Mouse (Mus musculus) frontal cortex, postnatal 14 days (tissue): ENCODE results near the gene Mmel1.
A peak's percentile ranks its signal among the peaks of the same experiment; 100 is the strongest.

Experiments
- DNase-seq, 2 experiments: peaks; one replicate each; pipeline ENCODE4 v3.0.0; 2022; ENCODE audit warnings: low spot score in 2 of 2

The Mmel1 gene

DNA sequence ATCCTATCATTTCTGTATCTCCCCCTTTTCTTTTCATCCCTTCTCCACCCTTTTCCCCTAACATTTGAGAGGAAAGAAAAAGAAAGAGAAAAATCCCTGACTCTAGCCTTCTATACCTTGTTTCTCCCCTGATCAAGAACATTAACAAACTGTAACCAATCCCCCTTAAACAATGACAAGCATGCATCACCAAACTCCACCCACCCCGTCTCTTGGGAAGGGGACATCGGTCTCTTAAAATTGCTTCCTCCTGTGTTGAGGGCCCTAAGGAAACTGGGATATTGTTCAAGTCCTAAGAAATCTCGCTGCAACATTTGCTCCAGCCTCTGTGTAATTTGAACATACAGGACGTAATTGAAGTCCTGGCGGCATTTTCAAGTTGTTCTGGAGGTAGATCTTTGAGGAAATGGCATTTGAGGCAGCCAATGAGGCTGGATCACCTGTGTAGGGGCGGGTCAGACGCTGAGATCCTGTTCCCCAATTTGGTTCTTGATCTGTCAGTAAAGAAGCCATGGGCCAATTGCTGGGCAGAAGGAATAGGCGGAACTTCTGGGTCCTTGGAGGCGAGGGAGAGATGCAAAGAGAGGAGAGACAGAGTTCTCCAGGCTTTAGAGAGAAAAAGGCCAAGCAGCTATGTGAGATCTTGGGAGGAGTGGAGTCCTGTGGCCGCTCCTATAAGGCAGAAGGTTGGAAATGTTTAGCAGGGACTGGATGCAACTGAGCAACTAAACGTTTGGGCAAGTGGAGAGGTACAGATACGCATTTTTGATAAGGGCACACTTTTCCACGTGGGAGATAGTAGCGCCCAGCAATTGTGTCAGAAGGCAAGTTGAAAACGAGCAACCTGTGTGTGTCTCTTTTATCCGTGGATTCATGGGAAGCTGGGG lies 35.0 kb downstream of the Mmel1 start:
- peak; percentile 79 to 81 for DNase-seq

DNA sequence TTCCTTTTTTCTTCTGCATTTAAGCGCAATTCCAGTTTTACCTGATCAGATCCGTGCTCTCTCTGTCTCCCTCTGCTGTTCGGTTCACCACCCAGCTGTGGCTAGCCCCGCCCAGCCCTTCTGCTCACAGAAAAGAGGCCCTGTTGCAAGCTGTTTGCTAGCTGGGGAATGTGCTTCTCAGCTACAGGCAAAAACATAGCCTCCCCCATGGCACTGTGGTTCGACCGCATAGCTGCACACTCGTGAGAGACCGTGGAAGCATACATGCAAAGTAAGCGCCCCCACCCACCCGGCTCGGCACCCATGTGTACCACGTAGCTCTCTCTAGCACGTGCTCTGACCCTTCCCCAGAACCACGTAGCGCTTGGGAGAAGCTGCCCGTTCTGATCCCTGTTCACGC lies 38.4 kb downstream of the Mmel1 start:
- peak in 1 of 2 experiments; percentile 44 for DNase-seq

DNA sequence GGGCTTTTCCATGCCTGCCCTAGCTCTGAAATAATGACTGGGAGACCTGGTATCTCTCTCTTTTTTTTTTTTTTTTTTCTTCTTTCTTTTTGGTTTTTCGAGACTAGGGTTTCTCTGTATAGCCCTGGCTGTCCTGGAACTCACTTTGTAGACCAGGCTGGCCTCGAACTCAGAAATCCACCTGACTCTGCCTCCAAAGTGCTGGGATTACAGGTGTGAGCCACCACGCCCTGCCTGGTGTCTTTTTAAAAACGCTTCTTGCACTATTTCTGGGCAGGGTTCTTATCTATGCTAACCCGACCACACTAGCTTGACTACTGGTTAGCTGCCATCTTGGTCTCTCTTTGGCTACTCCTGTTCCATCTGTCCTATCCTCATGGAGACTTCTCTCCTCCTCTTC lies 39.1 kb downstream of the Mmel1 start:
- no peak for DNase-seq

DNA sequence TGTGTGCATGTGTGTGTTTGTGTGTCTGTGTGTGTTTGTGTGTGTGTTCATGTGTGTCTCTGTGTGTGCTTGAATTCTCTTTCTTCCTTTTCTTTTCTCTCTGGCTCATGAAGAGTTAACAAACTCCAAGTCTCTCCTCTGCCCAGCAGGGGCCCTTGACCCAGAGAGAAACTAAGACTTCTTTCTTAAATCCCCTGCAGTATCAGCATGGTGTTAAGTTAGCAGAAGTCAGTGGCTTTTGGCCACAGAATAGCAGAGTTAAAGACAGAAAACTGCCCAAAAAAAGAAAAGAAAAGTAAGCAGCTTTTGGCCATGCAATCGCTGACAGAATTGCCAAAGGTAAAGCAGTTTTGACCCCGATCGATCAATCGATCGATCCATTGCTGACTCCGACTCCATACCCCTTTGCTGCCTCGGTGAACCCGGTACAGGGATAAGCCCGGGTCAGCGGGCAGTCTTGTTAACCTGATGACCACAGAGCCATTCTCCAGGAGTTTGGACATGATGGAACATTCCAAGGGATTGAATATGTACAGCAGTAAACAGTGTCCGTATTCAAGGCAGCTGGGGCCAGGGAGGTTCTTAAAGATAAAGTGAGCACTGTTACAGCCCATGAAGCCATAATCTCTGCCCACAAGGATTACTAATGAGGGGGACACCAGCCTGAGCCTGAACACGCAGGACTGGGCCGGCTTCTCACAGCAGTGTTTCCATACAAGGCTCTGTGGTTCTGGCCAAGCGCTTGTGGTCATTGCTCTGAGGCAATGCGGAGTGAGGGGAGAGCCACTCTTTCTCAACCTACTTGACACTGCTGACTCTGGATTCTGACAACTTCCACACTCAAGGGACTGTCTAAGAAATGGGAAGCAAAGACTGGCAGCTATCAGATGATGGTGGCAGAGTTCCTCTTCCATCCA lies 41.5 kb downstream of the Mmel1 start:
- DNase-seq = no peak

DNA sequence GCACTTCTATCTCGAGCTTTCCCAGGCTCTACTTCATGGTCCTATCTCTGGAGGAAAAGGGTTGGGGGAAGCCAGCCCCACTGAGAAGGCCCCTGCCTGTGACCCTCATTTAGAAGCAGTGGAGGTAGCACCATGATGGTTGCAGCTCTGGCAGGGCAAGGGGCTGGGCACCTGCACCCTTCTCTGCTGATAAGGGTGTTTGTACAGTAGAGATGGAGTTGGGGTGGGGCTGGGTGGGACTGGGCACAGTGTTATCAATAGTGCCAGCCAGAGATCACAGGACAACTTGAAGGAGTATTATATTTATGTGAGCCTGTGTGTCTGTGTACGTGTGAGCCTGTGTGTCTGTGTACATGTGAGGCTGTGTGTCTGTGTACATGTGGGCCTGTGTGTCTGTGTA lies 42.3 kb downstream of the Mmel1 start:
- DNase-seq = no peak

DNA sequence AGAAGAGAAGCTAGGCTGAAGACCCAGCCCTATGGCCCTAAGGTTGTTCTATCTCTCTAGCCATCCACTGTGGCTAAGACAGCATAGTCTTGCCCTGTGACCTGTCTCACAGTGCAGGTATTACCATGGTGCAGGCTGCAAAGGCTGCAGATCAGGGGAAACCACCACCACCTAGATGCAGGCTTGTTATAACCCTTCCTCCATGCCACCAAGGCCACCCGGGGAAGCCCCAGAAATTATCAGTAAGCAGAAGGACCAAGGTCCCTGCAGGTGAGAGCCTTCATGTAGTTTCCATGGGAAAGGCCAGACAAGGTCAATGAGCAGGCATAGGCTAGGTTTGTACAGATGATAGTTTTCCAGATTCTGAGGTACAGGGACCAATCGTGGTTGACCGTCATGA lies 44.5 kb downstream of the Mmel1 start:
- DNase-seq = no peak

DNA sequence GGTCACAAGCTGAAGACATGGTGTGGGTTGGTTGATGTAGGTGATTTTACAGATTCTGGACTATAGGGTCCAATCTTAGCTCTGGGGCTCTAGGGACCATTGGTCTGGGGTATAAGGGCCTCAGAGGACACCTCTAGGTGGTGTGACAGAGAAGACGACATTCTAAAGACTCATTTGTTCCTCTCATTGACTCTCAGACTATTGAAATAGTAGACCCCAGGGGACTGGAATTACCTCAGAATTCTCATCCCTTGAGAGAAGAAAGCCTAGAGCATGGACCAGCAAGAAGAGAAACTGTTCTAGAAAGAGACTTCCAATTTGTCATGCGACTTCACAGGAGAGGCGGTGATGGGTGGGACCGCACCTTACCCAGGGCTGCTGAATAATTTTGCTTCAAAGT lies 44.9 kb downstream of the Mmel1 start:
- no peak for DNase-seq

DNA sequence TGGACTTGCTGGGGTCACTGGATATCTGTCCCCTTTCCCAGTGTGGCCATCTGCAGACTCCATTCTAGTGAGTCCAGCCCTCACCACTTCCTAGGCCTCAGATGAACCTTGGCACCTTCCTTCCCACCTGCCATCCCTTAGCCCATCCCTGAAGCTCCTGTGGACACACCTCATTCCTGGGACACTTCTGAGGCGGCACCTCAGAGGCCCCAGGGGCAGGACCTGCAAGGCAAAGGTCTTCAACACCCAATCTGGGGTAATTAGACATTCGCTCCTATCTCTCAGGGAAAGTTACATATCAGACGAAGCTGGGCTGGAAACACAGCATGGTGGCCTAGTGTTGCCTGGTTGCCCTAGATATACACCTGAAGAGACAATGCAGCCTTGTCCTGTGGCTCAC lies 45.3 kb downstream of the Mmel1 start:
- DNase-seq = no peak

DNA sequence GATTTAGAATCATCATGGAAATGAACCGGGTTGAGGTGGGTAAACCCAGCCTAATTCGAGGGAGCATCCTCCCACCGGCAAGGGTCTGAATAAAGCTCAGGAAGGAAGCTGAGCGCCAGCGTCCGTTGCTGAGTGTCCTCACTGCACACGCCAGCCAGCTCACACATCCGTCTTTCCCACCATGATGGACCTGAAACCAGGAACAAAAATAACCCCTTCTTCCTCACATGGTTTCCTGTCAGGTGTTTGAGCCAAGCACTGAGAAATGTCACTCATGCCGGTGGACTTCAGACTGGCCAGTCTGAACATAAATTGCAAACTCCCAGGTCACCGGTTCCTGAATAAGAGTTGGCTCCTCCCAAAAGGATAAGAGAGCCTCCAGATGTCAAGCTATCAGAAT lies 45.9 kb downstream of the Mmel1 start:
- DNase-seq = no peak

DNA sequence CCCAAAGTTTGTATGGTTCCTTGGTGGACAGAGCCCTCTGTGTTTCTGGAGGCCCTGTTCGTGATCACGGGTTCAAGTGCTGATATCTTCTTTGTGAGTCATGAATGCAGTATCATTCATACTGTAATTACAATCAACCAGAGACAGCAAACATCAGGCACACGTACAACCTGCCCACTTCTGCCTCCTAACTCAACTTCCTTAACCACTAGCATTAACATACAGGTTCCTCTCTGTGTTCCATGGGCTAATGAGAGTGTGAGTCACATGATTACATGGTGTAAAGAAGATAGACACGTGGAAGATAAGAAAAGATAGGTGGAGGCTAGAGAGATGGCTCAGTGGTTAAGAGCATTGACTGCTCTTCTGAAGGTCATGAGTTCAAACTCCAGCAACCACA lies 47.3 kb downstream of the Mmel1 start:
- DNase-seq = no peak

DNA sequence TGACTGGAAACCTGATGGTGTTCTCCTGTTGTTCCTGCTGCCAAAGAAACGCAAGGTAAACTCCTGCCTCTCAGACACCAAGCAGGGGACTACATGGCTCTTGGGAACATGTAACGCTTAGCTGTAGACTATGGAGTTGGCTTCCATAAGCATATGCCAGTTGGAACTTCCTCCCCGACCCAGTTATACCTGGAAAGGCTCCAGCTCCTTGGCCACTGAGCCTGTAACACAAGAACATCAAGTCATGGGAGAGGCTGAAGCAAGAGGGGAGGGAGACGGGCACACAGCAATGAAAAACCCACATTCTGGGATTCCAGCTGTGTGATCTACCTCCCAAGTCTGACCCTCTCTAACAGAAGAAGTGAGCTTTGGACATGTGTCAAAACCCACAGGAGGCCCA lies 52.9 kb downstream of the Mmel1 start:
- no peak for DNase-seq

DNA sequence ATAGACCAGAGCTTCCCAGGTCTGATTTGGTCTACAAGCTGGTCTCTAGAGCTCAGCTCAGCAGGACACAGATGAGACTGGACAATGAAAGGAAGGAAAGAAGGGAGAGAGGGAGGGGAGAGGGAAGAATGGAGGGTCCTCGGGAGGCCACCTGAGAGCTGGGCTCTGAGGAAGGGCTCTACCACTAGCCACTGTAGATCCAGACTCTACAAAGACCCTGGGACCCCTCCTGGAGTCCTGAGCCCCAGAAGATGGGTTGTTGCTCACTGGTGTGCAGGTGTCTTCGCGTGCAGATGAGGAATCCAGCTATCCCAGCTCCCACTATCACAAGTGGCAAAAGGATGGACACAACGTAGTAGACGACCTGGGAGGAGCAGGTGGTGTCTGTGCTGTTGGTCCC lies 53.5 kb downstream of the Mmel1 start:
- DNase-seq = no peak

DNA sequence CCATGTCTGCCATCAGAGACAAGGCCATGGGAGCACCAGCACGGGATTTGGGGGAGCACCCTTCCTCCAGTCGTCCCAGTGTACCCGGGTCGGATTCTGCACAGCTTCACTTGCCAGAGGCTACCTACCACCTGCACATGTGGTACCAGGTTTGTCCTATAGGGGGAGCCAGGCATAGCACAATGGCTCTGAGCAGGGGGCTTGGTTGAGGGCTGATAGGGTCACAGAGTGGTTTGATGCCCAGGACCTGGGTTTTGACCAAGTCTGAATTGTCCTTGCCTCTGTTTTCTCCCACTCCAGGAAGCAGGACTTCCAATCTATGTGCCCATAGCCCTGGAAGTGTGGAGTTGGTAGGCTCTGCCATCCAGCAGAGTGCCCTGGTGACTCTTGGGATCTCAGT lies 56.0 kb downstream of the Mmel1 start:
- DNase-seq = no peak

DNA sequence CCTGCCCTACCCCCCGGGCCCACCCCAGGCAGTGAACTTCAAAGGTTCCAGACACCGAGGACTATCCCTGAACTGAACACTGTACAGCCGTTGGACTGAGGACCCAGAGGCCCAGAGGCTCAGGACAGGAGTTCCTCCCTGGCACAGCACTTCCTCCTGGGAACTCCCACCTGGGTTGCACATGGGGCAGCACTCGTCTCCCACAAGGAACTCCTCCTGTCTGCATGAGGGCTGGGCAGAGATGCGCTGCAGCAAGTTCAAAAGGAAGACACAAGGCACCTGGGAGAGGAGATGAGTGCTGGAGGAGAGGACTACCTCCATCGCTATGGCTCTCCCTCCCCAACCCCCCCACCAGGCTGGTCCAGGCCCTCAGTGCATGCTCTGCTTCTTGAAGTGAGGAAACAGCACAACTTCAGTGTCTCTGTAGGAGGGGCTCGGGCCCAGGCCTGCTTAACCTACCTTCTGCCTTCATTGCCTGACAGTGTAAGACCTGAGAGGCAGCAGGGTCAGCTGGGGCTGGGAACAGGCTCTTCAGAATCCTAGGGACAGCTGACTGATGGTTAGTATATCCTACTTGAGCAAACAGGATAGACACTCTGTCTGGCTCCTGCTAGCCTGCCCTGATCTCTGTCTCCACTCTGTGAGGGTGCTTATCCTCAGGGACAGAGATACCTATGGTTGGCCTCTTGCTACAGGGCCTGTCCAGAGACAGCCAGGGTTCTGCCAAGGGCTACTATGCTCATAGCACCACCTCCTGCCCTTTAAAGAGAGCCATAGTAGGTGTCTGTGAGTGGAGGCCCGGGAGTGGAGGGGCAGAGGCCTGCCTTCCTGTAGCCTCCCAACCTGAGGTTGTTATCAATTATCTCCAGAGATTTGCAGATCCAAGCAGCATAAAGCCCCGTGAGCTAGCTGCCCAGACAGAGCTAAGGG lies 57.8 kb downstream of the Mmel1 start:
- no peak for DNase-seq

DNA sequence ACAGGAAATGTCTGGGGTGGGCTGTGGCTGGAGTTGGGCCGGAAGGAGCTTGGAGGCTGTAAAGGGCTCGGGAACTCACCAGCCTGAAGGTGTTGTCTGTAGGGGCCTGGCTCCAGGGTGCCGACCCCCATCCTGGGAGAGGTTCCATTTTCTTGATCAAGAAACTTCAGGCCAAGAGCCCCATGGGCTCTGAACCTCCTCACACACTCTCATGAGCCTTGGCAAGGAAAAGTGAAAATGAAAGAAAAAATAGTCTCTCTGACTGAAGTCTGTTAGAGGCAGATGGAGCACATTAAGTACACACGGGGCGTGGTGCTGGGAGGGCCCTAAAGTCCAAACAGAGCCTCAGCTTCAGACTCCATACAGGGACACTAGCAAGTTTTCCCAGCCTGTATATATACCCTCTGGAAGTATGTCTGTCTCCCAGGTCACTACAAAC lies 58.5 kb downstream of the Mmel1 start:
- DNase-seq = no peak

DNA sequence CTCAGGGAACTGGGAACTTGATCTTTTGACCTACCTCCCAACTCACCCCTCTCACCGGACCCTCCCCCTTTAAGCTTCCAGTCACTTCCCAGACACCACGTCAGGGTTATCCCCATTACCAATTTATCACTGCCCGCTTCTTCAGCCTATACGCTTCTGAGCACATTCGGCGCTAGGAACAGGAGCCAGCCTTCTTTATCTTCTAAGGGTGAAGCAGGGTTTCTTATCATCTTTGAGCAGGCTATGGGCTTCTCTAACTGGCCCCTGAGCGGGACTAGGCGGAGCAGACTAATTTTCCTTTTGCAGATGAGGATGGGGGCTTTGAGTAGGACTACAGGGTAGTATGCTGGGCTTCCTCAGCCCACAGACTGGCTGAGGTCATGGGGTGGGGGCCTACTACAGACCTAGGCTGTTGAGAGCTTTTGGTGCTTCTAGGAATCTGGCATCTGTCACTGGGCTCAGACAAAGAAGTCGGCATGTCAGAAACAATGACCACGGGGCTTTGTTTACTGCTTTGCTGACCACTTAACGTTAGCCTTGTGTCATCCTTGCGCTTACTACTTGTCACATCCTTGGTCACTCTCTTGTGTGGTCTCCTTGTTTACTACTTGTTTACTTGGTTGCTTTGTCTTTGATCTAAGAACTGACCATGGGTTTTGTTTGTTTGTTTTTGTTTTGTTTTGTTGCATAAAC lies 59.2 kb downstream of the Mmel1 start, which contains the start of gene Tnfrsf14:
Gene Tnfrsf14 (minus strand): TSS at position 169 of the 693 bp plus-strand sequence.
- DNase-seq = no peak

DNA sequence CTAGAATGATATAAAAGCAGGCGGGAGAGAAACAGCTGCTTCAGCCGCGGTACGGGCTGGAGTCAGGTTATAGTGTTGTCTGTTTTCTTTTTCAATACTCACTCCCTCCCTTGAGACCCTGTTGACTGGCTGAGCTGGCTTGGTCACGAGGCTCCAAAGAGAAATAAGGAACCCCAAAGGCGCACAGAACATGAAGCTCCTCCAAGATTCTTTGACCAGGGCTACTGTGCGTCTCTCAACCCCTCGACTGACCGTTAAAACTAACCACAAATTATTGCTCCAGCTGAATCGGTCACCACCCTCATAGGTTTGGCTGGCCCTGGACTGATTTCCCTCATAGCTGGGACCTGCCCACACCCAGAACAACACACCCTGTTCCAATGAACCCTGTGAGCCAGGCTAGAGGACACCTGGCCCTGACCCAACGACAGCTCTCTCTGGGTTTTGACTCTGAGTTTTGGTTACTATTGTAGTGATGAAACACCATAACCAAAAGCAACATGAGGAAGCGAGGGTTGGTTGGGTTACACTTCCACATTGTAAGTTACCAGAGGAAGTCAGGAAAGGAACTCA lies 59.8 kb downstream of the Mmel1 start:
- no peak for DNase-seq

DNA sequence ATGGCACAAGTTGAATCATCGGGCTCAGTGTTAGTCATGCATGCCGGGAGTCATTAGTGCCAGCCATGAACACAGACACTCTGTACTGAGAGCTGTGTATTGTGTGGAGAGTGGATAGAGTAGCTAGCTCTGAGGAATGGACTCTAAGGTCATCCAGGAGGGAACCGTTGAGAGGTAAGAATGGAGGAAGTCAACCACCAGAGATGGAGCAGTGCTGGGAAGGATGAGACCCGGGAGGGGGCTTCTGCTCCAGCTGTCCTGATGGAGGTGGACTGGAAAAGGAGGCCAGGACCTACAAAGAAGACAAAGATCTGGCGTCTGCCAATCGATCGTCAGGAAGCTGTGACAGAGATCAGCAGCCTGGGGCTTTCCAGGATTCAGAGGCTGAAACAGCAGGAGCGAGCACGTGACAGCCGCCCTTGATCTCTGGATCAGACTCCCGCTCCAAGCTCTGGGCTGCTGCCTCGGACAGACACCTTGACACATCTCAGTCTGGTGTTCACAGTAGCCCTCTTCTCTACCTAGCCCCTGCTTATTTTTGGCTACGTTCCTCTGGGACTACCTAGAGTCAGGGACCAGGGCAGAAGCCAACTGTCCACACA lies 64.0 kb downstream of the Mmel1 start:
- no peak for DNase-seq

DNA sequence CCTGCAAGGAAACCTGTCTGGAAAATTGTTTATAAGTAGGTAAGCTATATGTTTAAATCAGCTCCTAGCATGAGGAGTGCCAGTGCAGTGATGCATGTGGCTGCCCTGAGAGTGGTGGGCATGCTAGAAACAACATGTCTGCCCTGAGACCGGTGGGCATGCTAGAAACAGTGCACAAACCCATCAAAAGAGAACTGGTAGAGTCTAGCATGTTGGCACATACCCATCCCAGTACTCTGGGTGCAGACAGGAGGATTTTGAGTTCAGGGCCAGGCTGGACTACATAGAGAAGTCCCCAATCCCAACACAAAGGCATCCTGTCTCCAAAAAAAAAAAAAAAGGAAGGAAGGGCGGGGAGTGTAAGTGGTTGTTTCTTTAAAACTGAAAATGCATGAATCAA lies 65.4 kb downstream of the Mmel1 start:
- DNase-seq = no peak

DNA sequence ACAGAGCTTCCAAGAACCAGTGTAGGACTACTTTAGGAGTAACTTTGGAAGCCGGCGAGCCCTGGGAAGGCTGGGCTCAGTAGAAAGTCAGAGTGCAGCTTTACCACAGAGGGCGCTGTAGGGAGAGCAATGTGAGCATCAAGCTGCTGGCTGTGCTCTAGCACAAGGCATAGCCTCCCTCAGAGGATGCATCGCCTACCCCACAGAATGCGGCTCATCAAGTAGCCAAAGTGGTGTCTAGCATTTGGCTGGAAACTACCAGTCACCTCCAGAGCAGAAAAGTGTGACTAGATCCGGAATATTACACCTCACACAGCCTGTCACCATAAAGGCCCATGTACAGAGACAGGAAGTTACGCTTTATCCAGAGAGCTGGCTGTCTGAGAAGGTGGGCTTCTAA lies 66.4 kb downstream of the Mmel1 start:
- no peak for DNase-seq
